Mouse (Mus musculus): ENCODE measurements around the gene Plekhf1.

DNA sequence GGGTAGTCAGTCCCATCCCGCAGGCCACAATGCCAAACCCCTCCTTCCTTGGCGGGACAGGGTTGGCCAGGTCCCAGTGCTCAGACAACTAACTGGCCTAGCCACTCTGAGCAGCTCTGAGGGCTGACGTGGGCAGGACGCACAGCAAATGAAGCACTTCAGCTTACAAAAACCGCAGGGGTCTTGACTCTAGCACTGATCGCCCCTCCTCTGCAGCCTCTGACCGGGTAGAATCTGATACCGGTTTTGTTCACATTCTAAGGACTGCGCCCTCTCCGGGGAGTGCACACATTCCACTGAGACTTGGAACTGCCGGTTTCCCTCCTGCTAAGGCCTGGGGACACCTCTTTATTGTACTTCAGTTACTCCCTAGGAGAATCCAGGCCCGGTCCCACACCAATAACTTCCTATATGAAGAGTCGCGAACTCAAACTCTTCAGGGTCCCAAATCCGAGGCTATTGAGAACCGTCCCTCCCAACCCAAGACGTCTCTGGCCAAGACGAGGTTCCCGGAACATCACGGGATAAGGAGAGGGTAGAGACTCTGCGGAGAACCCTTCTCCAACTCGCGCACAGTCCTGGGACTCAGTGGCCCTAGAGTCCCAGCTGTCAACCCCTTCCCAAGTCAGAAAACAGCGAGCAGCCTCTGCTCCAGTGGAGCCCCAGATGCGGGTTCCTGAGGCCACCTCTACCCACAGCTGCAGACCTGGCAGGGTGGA is 476 bp downstream of the Plekhf1 start:
- no peak for TF ChIP-seq CTCF (IDR thresholded peaks at IDR 0.05; ENCODE audit: extremely low read depth, insufficient read depth, insufficient read length, insufficient replicate concordance)
- TF ChIP-seq POLR2A (IDR thresholded peaks at IDR 0.05; ENCODE audit: low read depth, low read length): no peak
